9 mouse cellular contexts compared by ENCODE assay signal in genomic region chr12:16577665-16578233, GRCm38 (mm10). TPM values are rescaled to one million over a fixed set of nuclear protein-coding genes. Genes with fewer than 3 reads are reported as not detected.
A peak's percentile ranks its signal among the peaks of the same experiment; 100 is the strongest.
DNase-seq lines count a peak whose midpoint lies in the region; ATAC-seq lines count a peak whose summit lies in the region.
"Had no signal": no experiment of that assay in that cellular context is flagged by ENCODE, and none has a peak within 500 bp of the region (broad histone marks: within the 10 kb centered on the region; RNA-seq: fewer than 3 reads in every experiment).

No protein-coding gene starts in this region.

- H3K36me3 ChIP-seq in kidney, embryonic 14.5 days (ENCODE audit: control insufficient read depth, insufficient read depth, low read length) = peaks cover 6% of the 10 kb centered on the region; the same call in 1 of the 2 replicates
- peaks cover 8% of the 10 kb centered on the region; the same call in 1 of the 2 replicates for H3K36me3 ChIP-seq in intestine, embryonic 14.5 days (ENCODE audit: control insufficient read depth, insufficient read depth, low read length)

- H3K9me3 ChIP-seq in kidney, embryonic 14.5 days (ENCODE audit: control insufficient read depth, low read length) = no peaks in the 10 kb centered on the region
- no peaks in the 10 kb centered on the region for H3K9me3 ChIP-seq in intestine, embryonic 14.5 days (ENCODE audit: control insufficient read depth, low read length)

- 69% methylated on average over 9 of the region's 9 CpGs for WGBS in kidney, embryonic 14.5 days
- WGBS in intestine, embryonic 14.5 days = 65% methylated on average over 9 of the region's 9 CpGs

- ATAC-seq in kidney, embryonic 14.5 days (ENCODE audit: low FRiP score, low TSS enrichment) = no peak
- 0 out of 2 replicates have a peak, but pooled peaks have one; percentile 28 for ATAC-seq in intestine, embryonic 14.5 days (replicated peaks; ENCODE audit: low FRiP score, low TSS enrichment, low read depth)
- ATAC-seq in activated CD4-positive, CD25-positive, alpha-beta regulatory T cell, adult 4 months = no peak

- no peaks in the 10 kb centered on the region for H3K27me3 ChIP-seq in kidney, embryonic 14.5 days (ENCODE audit: control insufficient read depth, insufficient read depth, low read length)
- no peaks in the 10 kb centered on the region for H3K27me3 ChIP-seq in intestine, embryonic 14.5 days (replicated peaks; ENCODE audit: control insufficient read depth, insufficient read depth, low read length)
- H3K27me3 ChIP-seq: megakaryocyte, embryonic 14.5 days had no signal

- intact Hi-C loops in gastrocnemius, postnatal 14 days (cut with DNase I; ENCODE audit: low total_unique reads) = loop anchor here (10.0 kb wide), 1 partner anchor 227 kb away; the partner anchor contains the start of gene Greb1

- H3K4me3 ChIP-seq in kidney, embryonic 14.5 days (ENCODE audit: low read length) = no peak overlapping the region
- no peak overlapping the region for H3K4me3 ChIP-seq in intestine, embryonic 14.5 days (ENCODE audit: low read depth, low read length)
- H3K4me3 ChIP-seq: megakaryocyte, embryonic 14.5 days had no signal

- DNase-seq in kidney, postnatal 4 days = peak; percentile 29 to 40
- DNase-seq in 3T3-L1 (ENCODE audit: low read depth, low spot score) = peak; percentile 62
- DNase-seq in Muller cell, postnatal 12 days (ENCODE audit: inconsistent ontology term) = peak; percentile 37
- no peak for DNase-seq in intestine, embryonic 14.5 days (ENCODE audit: low spot score)
- no peak for DNase-seq in gastrocnemius, postnatal 14 days
- DNase-seq: kidney, adult 9 months had no signal

- no peak overlapping the region for H3K27ac ChIP-seq in kidney, embryonic 14.5 days (ENCODE audit: low read depth, low read length)
- no peak overlapping the region; the same call in 1 of the 2 replicates for H3K27ac ChIP-seq in intestine, embryonic 14.5 days (ENCODE audit: low read depth)

- no peak overlapping the region for H3K9ac ChIP-seq in kidney, embryonic 14.5 days (ENCODE audit: low read depth, low read length)
- H3K9ac ChIP-seq in intestine, embryonic 14.5 days (ENCODE audit: low read length) = no peak overlapping the region

- no peaks in the 10 kb centered on the region for H3K4me1 ChIP-seq in kidney, embryonic 14.5 days (ENCODE audit: control insufficient read depth, insufficient read depth, low read length)
- H3K4me1 ChIP-seq in intestine, embryonic 14.5 days (replicated peaks; ENCODE audit: control insufficient read depth, insufficient read depth, low read length) = peaks cover 8% of the 10 kb centered on the region; the same call in 1 of the 2 replicates

- no peak overlapping the region for H3K4me2 ChIP-seq in kidney, embryonic 14.5 days (replicated peaks; ENCODE audit: low read depth, low read length)
- no peak overlapping the region for H3K4me2 ChIP-seq in intestine, embryonic 14.5 days (ENCODE audit: low read length)

RNA-seq across cellular contexts. Expression of gene Lpin1, which starts 33.0 kb away (rescaled TPM):
- polyA plus RNA-seq in kidney, embryonic 14.5 days (2014; fragmentation: Nextera tagmentation; extraction: Ambion mirVana) = 3.5 and 6.1 TPM in 2 replicates
- 7.0 and 8.4 TPM in 2 replicates for polyA plus RNA-seq in intestine, embryonic 14.5 days (2014; fragmentation: Nextera tagmentation; extraction: Ambion mirVana)
- total RNA-seq in gastrocnemius, postnatal 14 days (2021) = 100 to 1,000 TPM in 1 of 2 experiments, 10 to 100 TPM in 1; 46.2 to 117 TPM
- polyA plus RNA-seq in activated CD4-positive, CD25-positive, alpha-beta regulatory T cell, adult 4 months (2017; shearing (Covaris generic)) = 10 to 100 TPM; 10.9 to 12.0 TPM

Comparison
In these comparisons a context has a peak if more than half of its experiments do, and no peak if none do; other contexts are left out.
1. DNase-seq: peak in kidney, postnatal 4 days (2 of 2), 3T3-L1 (single experiment) and Muller cell, postnatal 12 days (single experiment); none in intestine, embryonic 14.5 days (single experiment) and gastrocnemius, postnatal 14 days (single experiment).